Mouse (Mus musculus): Measurements from ENCODE around the gene Etv6. TPM values are rescaled to one million over a fixed set of nuclear protein-coding genes. Genes with fewer than 3 reads are reported as not detected.
A peak's percentile ranks its signal among the peaks of the same experiment; 100 is the strongest.

Gene Etv6
- polyA plus RNA-seq, 1 experiment from 2014 or later = 2.7 TPM

DNA sequence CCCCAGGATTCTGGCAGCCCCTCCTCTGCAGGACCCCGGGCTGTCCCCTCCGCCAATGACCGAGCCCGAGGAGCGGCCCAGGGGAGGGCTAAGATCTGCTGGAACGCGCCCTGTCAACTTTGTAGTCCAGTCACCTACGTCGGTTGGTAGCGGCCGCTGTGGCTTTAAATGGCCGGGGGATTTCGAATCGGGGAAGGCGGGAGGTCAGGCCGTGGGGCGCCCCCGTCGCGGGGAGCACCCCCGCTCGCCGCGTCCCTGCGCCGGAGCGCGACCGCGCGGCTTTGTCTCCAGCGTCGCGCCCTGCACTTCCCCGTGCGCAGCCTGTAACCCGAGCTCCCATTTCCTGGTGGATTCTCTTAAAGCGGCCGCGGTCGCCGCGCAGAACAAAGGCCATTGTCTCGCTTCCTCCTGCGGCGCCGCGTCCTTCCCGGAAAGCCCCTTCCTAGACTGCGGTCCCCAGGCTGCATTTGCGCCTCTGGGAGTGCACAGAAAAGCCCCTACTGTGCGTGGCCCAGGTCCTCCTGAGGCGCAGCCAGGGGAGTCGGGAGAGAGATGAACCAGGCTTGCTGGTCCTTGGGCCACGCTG, 503 bp upstream of the Etv6 start:
- TF ChIP-seq EP300 (IDR thresholded peaks at IDR 0.05; ENCODE audit: low read depth) (no peak), CTCF (IDR thresholded peaks at IDR 0.05; ENCODE audit: low read depth) (no peak)
- Histone ChIP-seq H3K4me1 (ENCODE audit: insufficient read depth) (peaks cover 19% of the 10 kb centered on the region), H3K9me3 (ENCODE audit: low read length) (no peaks in the 10 kb centered on the region), H3K4me2 (ENCODE audit: low read depth, low read length) (peak overlapping the region; percentile 77), H3K27me3 (ENCODE audit: insufficient read depth, low read length) (no peaks in the 10 kb centered on the region), H3K27ac (ENCODE audit: low read depth) (peak overlapping the region; percentile 97), H3K36me3 (replicated peaks; ENCODE audit: insufficient read depth, low read length) (no peaks in the 10 kb centered on the region), H3K4me3 (ENCODE audit: low read depth, low read length) (peak overlapping the region; percentile 70), H3K9ac (replicated peaks) (peak overlapping the region; percentile 80)
- DNase-seq (peak; percentile 80), ATAC-seq (peak; percentile 80)
- WGBS (ENCODE audit: insufficient replicate concordance) = under 1% methylated on average over 55 of the region's 55 CpGs

- Histone ChIP-seq H3K9me3 (ENCODE audit: low read length) (no peaks in the 10 kb centered on the region), H3K4me1 (ENCODE audit: insufficient read depth) (peaks cover 26% of the 10 kb centered on the region), H3K36me3 (replicated peaks; ENCODE audit: insufficient read depth, low read length) (no peaks in the 10 kb centered on the region), H3K4me3 (ENCODE audit: low read depth, low read length) (peak overlapping the region; percentile 70), H3K4me2 (ENCODE audit: low read depth, low read length) (peak overlapping the region; percentile 77), H3K27ac (ENCODE audit: low read depth) (peak overlapping the region; percentile 97), H3K27me3 (ENCODE audit: insufficient read depth, low read length) (no peaks in the 10 kb centered on the region), H3K9ac (replicated peaks) (peak overlapping the region; percentile 80)
- no peak for TF ChIP-seq CTCF (IDR thresholded peaks at IDR 0.05; ENCODE audit: low read depth)
- no peak for TF ChIP-seq EP300 (IDR thresholded peaks at IDR 0.05; ENCODE audit: low read depth)
- ATAC-seq = no peak
- WGBS (ENCODE audit: insufficient replicate concordance) = 2% methylated on average over 8 of the region's 8 CpGs
- DNase-seq = no peak
Measured at GRCm38 (mm10) chr6:134036491-134036911, 1.0 kb downstream of the Etv6 start.

- H3K4me1 ChIP-seq (ENCODE audit: insufficient read depth) = peaks cover 30% of the 10 kb centered on the region
- no peak for DNase-seq
- peak overlapping the region; percentile 77 for H3K4me2 ChIP-seq (ENCODE audit: low read depth, low read length)
- H3K27me3 ChIP-seq (ENCODE audit: insufficient read depth, low read length) = no peaks in the 10 kb centered on the region
- H3K9ac ChIP-seq (replicated peaks) = peak overlapping the region; percentile 80; the same call in 1 of the 2 replicates
- no peaks in the 10 kb centered on the region for H3K9me3 ChIP-seq (ENCODE audit: low read length)
- 10% methylated on average over 3 of the region's 3 CpGs for WGBS (ENCODE audit: insufficient replicate concordance)
- H3K27ac ChIP-seq (ENCODE audit: low read depth) = peak overlapping the region; percentile 97; the same call in 1 of the 2 replicates
- peak overlapping the region; percentile 70 for H3K4me3 ChIP-seq (ENCODE audit: low read depth, low read length)
- H3K36me3 ChIP-seq (replicated peaks; ENCODE audit: insufficient read depth, low read length) = no peaks in the 10 kb centered on the region
- TF ChIP-seq EP300 (IDR thresholded peaks at IDR 0.05; ENCODE audit: low read depth) (no peak), CTCF (IDR thresholded peaks at IDR 0.05; ENCODE audit: low read depth) (no peak; the same call in 1 of the 2 replicates)
- no peak for ATAC-seq
Measured at GRCm38 (mm10) chr6:134036951-134037431, 1.5 kb downstream of the Etv6 start.

DNA sequence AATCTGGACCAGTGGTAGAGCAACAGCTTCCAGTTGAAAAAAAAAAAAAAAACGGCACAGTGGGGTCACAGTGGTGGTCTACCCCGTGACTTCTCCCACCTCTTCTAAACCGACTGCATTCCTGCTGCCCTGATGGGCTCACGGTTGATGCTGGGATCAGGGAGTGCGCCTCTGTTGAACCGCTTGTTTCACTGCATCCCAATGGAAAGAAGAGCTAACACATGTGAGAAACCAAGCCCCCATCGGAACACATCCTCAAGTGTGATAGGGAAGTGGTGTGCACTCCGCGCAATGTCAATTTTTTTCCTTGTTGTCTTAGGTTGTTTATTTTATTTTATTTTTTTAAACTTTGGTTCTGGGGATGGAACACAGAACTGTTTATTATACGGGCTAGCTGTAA, 2.5 kb downstream of the Etv6 start:
- H3K4me3 ChIP-seq (ENCODE audit: low read depth, low read length) = peak overlapping the region; percentile 70; the same call in 1 of the 2 replicates
- 33% methylated on average over 10 of the region's 10 CpGs for WGBS (ENCODE audit: insufficient replicate concordance)
- H3K4me2 ChIP-seq (ENCODE audit: low read depth, low read length) = peak overlapping the region; percentile 77
- H3K36me3 ChIP-seq (replicated peaks; ENCODE audit: insufficient read depth, low read length) = no peaks in the 10 kb centered on the region
- DNase-seq = no peak
- no peak overlapping the region for H3K27ac ChIP-seq (ENCODE audit: low read depth)
- peaks cover 31% of the 10 kb centered on the region for H3K4me1 ChIP-seq (ENCODE audit: insufficient read depth)
- no peak overlapping the region; the same call in 1 of the 2 replicates for H3K9ac ChIP-seq (replicated peaks)
- no peak for TF ChIP-seq EP300 (IDR thresholded peaks at IDR 0.05; ENCODE audit: low read depth)
- no peak for TF ChIP-seq CTCF (IDR thresholded peaks at IDR 0.05; ENCODE audit: low read depth)
- H3K9me3 ChIP-seq (ENCODE audit: low read length) = no peaks in the 10 kb centered on the region
- no peaks in the 10 kb centered on the region for H3K27me3 ChIP-seq (ENCODE audit: insufficient read depth, low read length)
- no peak for ATAC-seq

- ATAC-seq (no peak), DNase-seq (no peak)
- H3K36me3 ChIP-seq (replicated peaks; ENCODE audit: insufficient read depth, low read length) = no peaks in the 10 kb centered on the region
- H3K4me1 ChIP-seq (ENCODE audit: insufficient read depth) = peaks cover 32% of the 10 kb centered on the region
- TF ChIP-seq EP300 (IDR thresholded peaks at IDR 0.05; ENCODE audit: low read depth) (no peak), CTCF (IDR thresholded peaks at IDR 0.05; ENCODE audit: low read depth) (no peak)
- peak overlapping the region; percentile 26; the same call in 1 of the 2 replicates for H3K9ac ChIP-seq (replicated peaks)
- 18% methylated on average over 6 of the region's 6 CpGs for WGBS (ENCODE audit: insufficient replicate concordance)
- H3K4me2 ChIP-seq (ENCODE audit: low read depth, low read length) = peak overlapping the region; percentile 77
- no peaks in the 10 kb centered on the region for H3K9me3 ChIP-seq (ENCODE audit: low read length)
- H3K27ac ChIP-seq (ENCODE audit: low read depth) = no peak overlapping the region
- H3K27me3 ChIP-seq (ENCODE audit: insufficient read depth, low read length) = no peaks in the 10 kb centered on the region
- H3K4me3 ChIP-seq (ENCODE audit: low read depth, low read length) = peak overlapping the region; percentile 11; the same call in 1 of the 2 replicates
Measured at GRCm38 (mm10) chr6:134038881-134039280, 3.4 kb downstream of the Etv6 start.

DNA sequence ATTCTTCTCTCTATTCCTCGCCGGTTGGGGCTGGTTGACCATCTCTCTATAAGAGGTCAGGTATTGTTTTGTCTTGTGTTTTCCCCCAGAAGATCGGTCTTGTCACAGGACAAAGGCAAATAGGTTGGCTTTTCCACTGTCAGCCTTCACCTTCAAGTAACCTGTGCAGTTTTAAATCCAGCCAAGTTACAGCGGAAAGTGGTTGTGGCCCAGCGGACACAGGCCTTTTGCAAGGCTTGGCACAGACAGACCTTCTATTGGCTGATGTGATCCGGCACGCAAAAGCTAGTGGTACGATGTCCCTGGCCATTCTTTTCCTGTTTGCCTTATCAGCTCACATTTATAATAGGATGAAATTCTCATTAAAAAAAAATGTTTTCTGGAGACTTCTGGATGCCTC, 3.9 kb downstream of the Etv6 start:
- Histone ChIP-seq H3K4me1 (ENCODE audit: insufficient read depth) (peaks cover 37% of the 10 kb centered on the region), H3K27ac (ENCODE audit: low read depth) (no peak overlapping the region), H3K4me3 (ENCODE audit: low read depth, low read length) (no peak overlapping the region), H3K9me3 (ENCODE audit: low read length) (no peaks in the 10 kb centered on the region), H3K9ac (replicated peaks) (0 out of 2 replicates have a peak overlapping the region, but pooled peaks have one; percentile 26), H3K4me2 (ENCODE audit: low read depth, low read length) (peak overlapping the region; percentile 77; the same call in 1 of the 2 replicates), H3K27me3 (ENCODE audit: insufficient read depth, low read length) (no peaks in the 10 kb centered on the region), H3K36me3 (replicated peaks; ENCODE audit: insufficient read depth, low read length) (no peaks in the 10 kb centered on the region)
- TF ChIP-seq CTCF (IDR thresholded peaks at IDR 0.05; ENCODE audit: low read depth) (no peak), EP300 (IDR thresholded peaks at IDR 0.05; ENCODE audit: low read depth) (no peak)
- 47% methylated on average over 8 of the region's 8 CpGs for WGBS (ENCODE audit: insufficient replicate concordance)
- no peak for DNase-seq
- ATAC-seq = no peak
